Mouse (Mus musculus) heart, adult 2 months (tissue): ENCODE results near the gene Havcr1.

Experiments
- CTCF ChIP-seq: fragments of 200-600 bp; IDR thresholded peaks from 2 replicates; pipeline ENCODE4 v1.8.1; 2022; ENCODE audit warnings: antibody characterized with exemption, mild to moderate bottlenecking, moderate library complexity
- POLR2A ChIP-seq: fragments of 200-500 bp; IDR thresholded peaks from 2 replicates; pipeline ENCODE4 v1.6.1; 2011; ENCODE audit warnings: mild to moderate bottlenecking, low read depth, low read length, control low read depth; ENCODE audit not compliant: insufficient read depth

GRCm38 (mm10) chr11:46706664-46707356 is 28.1 kb upstream of the Havcr1 start, which contains the start of gene Timd2:
- TF ChIP-seq POLR2A (no peak), CTCF (no peak)
